Mouse (Mus musculus) liver, embryonic 14.5 days (tissue): ENCODE results near the gene Wbp1l. TPM values are rescaled to one million over a fixed set of nuclear protein-coding genes. Genes with fewer than 3 reads are reported as not detected.

Experiments used
- ATAC-seq: fragments of 200-750 bp; cut with Nextera tagmentation; 2 replicates; pipeline ENCODE4 v1.8.0; 2017; ENCODE audit warnings: moderate number of reproducible peaks, mild to moderate bottlenecking, moderate library complexity; ENCODE audit not compliant: insufficient read depth
- DNase-seq, 3 experiments: peaks; one replicate each; pipeline ENCODE4 v3.0.0-alpha.2; 2012 to 2013; ENCODE audit warnings: low read depth in 3 of 3, low spot score in 3 of 3
- H3K27ac ChIP-seq: fragments of 300-500 bp; sonication (generic); 2 replicates; pipeline ENCODE4 v1.5.1; 2014; ENCODE audit warnings: moderate library complexity, mild to moderate bottlenecking, control low read depth, inconsistent platforms
- H3K27me3 ChIP-seq: fragments of 300-500 bp; sonication (generic); 2 replicates; pipeline ENCODE4 v1.6.1; 2014; ENCODE audit warnings: mild to moderate bottlenecking, low read length, moderate library complexity; ENCODE audit not compliant: control insufficient read depth, insufficient read depth
- H3K36me3 ChIP-seq: fragments of 300-500 bp; sonication (generic); replicated peaks from 2 replicates; pipeline ENCODE4 v1.6.1; 2014; ENCODE audit warnings: low read depth; ENCODE audit not compliant: control insufficient read depth, insufficient read depth
- H3K4me1 ChIP-seq, 2 experiments: fragments of 200-500 bp in 1 of 2; fragments of 300-500 bp in 1 of 2; sonication (generic) in 1 of 2; replicated peaks; 2 replicates each; pipeline ENCODE4 v1.6.1; 2012 to 2014; ENCODE audit warnings: antibody characterized with exemption in 1 of 2, inconsistent platforms in 1 of 2, low read length in 1 of 2; ENCODE audit not compliant: control insufficient read depth in 2 of 2, insufficient read depth in 2 of 2
- H3K4me2 ChIP-seq: fragments of 300-500 bp; sonication (generic); 2 replicates; pipeline ENCODE4 v1.6.1; 2014; ENCODE audit warnings: low read depth, mild to moderate bottlenecking, control low read depth, moderate library complexity
- H3K4me3 ChIP-seq, 2 experiments: fragments of 200-500 bp in 1 of 2; fragments of 300-500 bp in 1 of 2; sonication (generic) in 1 of 2; 2 replicates each; pipeline ENCODE4 v1.5.1; 2012 to 2014; ENCODE audit warnings: low read depth in 2 of 2, low read length in 2 of 2, mild to moderate bottlenecking in 2 of 2, control low read depth in 1 of 2, inconsistent platforms in 1 of 2, moderate library complexity in 1 of 2; ENCODE audit not compliant: insufficient read depth in 1 of 2
- H3K9ac ChIP-seq: fragments of 300-500 bp; sonication (generic); replicated peaks from 2 replicates; pipeline ENCODE4 v1.6.1; 2014; ENCODE audit warnings: mild to moderate bottlenecking, control low read depth, moderate library complexity
- H3K9me3 ChIP-seq: fragments of 300-500 bp; sonication (generic); 2 replicates; pipeline ENCODE4 v1.6.1; 2016; ENCODE audit warnings: low read length, mixed read lengths; ENCODE audit not compliant: control insufficient read depth
- CTCF ChIP-seq: IDR thresholded peaks from 2 replicates; pipeline ENCODE4 v1.5.1; 2016; ENCODE audit warnings: antibody characterized with exemption, low read depth, control low read depth
- EP300 ChIP-seq: IDR thresholded peaks from 2 replicates; pipeline ENCODE4 v1.6.1; 2016; ENCODE audit warnings: antibody characterized with exemption, low read depth
- WGBS: fragments of 180-500 bp; shearing (Covaris S2); extraction: QIAGEN DNeasy Blood & Tissue Kit; methylation state at CpG from one replicate; pipeline ENCODE4 v1.1.7; 2014; ENCODE audit not compliant: insufficient replicate concordance; 5-methylcytosine and 5-hydroxymethylcytosine counted together
- polyA plus RNA-seq, 2 experiments: library from polyadenylated mRNA; depleted of rRNA in 1 of 2; stranded (reverse) in 1 of 2; unstranded in 1 of 2; fragments of >200 nt; fragmentation: Nextera tagmentation in 1 of 2; extraction: Ambion mirVana in 1 of 2; gene quantifications; 2 replicates each; pipeline versions ENCODE4 v1.2.1 to v1.2.3; 2012 to 2014

Wbp1l gene
- polyA plus RNA-seq, 2 experiments, result 9.8 to 10.6 TPM

DNA sequence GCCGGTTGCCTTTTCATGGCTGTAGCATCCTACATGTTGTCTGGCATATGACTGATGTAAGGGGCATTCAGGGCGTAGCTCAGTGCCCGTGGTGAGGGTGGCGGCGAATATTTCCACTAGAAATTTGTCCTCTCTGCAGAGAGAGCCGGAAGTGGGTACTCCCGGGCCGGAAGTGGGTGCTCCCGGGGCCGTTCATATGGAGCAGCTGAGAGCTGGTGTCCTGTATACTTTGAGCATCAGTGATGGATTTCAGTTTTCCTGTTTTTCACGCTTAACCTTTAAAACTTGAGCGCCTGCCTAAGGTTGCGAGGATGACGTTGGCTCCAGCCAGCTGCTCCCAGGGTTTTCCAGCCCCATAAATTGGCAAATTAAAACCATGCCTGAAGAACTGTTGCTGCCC is 40.6 kb downstream of the Wbp1l start:
- no peak for ATAC-seq
- no peak overlapping the region for H3K4me3 ChIP-seq
- no peaks in the 10 kb centered on the region for H3K9me3 ChIP-seq
- TF ChIP-seq CTCF, result no peak
- no peak for TF ChIP-seq EP300
- H3K4me2 ChIP-seq, result no peak overlapping the region
- H3K9ac ChIP-seq, result no peak overlapping the region
- no peak for DNase-seq
- peaks cover 21 to 65% of the 10 kb centered on the region in 2 experiments for H3K4me1 ChIP-seq
- WGBS, result 73% methylated on average over 14 of the region's 14 CpGs
- no peaks in the 10 kb centered on the region; the same call in 1 of the 2 replicates for H3K36me3 ChIP-seq
- no peak overlapping the region for H3K27ac ChIP-seq
- no peaks in the 10 kb centered on the region for H3K27me3 ChIP-seq

DNA sequence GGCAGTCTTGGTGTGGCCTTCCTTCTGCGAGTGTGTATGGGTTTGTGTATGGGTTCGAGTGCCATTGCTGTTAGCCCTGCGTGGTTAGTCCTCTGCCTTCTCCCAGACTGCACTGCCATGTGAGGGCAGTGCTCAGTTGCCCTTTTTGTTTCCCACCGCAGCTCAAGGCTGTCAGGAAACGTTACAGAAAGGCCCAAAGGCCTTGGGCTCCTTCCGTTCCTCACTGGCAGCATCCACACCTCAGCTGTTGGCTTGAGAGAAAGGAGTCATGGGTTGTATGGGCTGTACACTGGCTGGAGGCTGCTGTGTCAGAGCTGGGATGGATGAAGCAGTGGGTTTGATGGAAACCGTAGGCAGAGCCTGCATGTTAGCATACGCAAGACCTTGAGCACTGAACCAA is 41.9 kb downstream of the Wbp1l start:
- no peaks in the 10 kb centered on the region for H3K9me3 ChIP-seq
- peaks cover 14 to 62% of the 10 kb centered on the region in 2 experiments for H3K4me1 ChIP-seq
- ATAC-seq (no peak), DNase-seq (no peak)
- no peaks in the 10 kb centered on the region; the same call in 1 of the 2 replicates for H3K36me3 ChIP-seq
- H3K27me3 ChIP-seq, result no peaks in the 10 kb centered on the region
- H3K4me3 ChIP-seq, result no peak overlapping the region
- H3K27ac ChIP-seq, result no peak overlapping the region
- no peak overlapping the region for H3K9ac ChIP-seq
- TF ChIP-seq EP300 (no peak), CTCF (no peak)
- 70% methylated on average over 8 of the region's 8 CpGs for WGBS
- H3K4me2 ChIP-seq, result no peak overlapping the region

DNA sequence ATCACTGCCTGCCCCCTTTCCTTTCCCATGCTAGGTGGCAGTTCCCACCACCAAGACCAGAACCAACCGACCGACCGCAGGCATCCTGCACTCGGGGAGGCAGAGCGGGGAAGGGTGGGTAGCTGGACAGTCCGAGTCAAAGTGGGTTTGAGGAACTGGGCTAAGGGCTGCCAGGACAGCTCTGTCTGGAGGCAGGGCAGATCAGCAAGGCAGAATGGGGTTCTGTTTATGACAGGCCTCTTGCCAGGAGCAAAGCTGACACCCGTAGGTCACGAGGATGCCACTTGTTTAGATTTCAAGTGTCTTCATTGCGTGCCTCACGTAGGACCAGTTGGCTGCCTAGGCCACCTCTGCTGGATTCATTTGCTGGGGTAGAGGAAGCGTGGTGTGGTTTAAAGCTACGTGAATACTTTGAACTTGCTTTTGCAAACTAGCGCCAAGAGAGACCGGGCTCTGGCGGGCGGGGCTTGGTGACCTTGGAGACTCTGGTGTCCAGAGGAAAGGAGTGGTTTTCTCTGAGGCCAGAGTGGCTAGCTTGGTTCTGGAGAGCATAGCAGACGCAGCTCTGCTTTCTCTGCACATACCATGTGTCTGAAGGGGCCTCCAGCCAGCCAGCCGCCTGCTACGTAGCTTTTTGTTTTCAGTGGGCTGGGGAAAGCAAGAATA is 42.7 kb downstream of the Wbp1l start:
- H3K27ac ChIP-seq, result no peak overlapping the region

DNA sequence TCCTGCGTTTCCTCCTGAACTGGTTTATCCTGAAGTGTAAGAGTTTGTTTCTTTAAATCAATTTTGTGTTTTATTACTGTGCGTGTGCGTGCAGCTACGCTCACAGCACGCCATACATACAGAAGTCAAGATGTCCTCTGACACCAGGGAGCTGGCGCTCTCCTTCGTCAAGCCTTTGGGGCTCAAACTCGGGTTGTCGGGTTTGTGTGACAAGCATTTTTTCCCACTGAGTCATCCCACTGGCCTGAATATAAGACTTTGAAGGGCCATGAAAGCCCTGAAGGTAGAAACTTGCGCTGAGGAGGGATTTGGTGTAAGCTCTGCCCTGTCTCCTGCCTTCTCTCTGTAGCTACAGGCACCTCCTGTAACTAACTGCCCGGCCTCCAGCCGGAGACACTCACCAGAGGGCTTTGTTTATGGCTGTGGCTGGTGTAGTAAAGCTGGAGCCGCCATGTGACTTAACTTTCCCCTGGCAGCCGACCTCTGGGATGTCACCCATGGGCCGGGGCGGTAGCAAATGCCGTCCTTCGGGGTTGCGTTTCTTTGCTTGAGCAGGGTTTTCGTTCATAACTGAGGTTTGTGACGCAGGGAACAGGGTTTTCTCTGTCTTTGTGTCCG is 43.4 kb downstream of the Wbp1l start:
- Histone ChIP-seq H3K4me2 (no peak overlapping the region), H3K27ac (no peak overlapping the region), H3K4me1 (peaks cover 11 to 49% of the 10 kb centered on the region in 2 experiments), H3K36me3 (no peaks in the 10 kb centered on the region; the same call in 1 of the 2 replicates), H3K4me3 (no peak overlapping the region), H3K9me3 (no peaks in the 10 kb centered on the region), H3K27me3 (no peaks in the 10 kb centered on the region), H3K9ac (no peak overlapping the region)
- no peak for ATAC-seq
- TF ChIP-seq EP300 (no peak), CTCF (no peak)
- WGBS, result 81% methylated on average over 22 of the region's 22 CpGs
- no peak for DNase-seq

More for the DNA sequence above, 42.7 kb downstream of the Wbp1l start:
- TF ChIP-seq EP300, result no peak
- TF ChIP-seq CTCF, result no peak
- Histone ChIP-seq H3K9me3 (no peaks in the 10 kb centered on the region), H3K4me2 (no peak overlapping the region), H3K4me1 (peaks cover 11 to 54% of the 10 kb centered on the region in 2 experiments), H3K9ac (no peak overlapping the region), H3K27me3 (no peaks in the 10 kb centered on the region), H3K36me3 (no peaks in the 10 kb centered on the region; the same call in 1 of the 2 replicates), H3K4me3 (no peak overlapping the region)
- ATAC-seq (no peak), DNase-seq (no peak)
- WGBS, result 61% methylated on average over 19 of the region's 19 CpGs

DNA sequence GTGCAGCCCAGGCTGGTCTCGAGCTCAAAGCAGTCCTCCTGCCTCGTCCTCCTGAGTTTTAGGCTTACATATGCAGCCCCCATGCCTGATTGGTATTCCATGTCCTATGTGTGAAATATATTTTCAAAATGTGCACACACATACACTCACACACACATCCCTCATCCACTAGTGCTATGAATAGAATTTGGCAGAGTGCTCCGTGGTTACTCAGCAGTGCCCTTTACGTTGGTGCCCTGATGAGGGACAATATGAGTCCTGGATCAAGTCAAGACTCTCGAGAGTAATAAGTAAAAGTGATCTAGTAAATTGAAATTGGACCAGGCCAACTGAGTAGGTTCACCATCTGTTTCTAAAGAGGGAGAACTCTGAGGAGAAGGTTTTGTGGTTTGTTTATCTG is 44.4 kb downstream of the Wbp1l start:
- H3K27me3 ChIP-seq, result no peaks in the 10 kb centered on the region
- 66% methylated on average over 5 of the region's 5 CpGs for WGBS
- no peak overlapping the region for H3K4me2 ChIP-seq
- no peak overlapping the region for H3K4me3 ChIP-seq
- ATAC-seq (no peak), DNase-seq (no peak)
- H3K27ac ChIP-seq, result no peak overlapping the region
- H3K9me3 ChIP-seq, result no peaks in the 10 kb centered on the region
- TF ChIP-seq EP300, result no peak
- no peak for TF ChIP-seq CTCF
- H3K36me3 ChIP-seq, result no peaks in the 10 kb centered on the region
- peaks cover 7 to 41% of the 10 kb centered on the region in 2 experiments for H3K4me1 ChIP-seq
- no peak overlapping the region for H3K9ac ChIP-seq
